Comparison of ENCODE assay signal across 13 mouse cellular contexts in the genomic region with DNA sequence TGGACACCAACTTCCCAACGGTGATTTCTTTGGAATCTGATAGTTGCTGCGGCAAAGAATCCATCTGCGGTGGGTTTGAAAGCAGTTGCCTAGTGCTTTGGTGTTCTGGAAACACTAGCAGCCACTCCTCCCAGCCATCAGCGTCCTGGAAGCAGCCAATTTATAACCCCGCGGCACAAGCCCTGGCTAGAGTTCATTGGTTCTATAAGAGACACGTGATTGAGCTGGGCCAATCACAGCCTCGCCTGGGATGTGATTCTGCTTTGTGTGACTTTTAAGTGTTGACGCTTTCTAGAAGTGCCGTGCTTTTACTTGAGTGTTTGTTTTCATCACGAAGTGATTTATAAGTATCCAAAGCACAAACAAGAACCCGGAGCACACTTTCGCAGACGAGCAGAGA.
DNase-seq lines count a peak whose midpoint lies in the region; ATAC-seq lines count a peak whose summit lies in the region.
"Had no signal": no experiment of that assay in that cellular context is flagged by ENCODE, and none has a peak within 500 bp of the region (broad histone marks: within the 10 kb centered on the region; RNA-seq: fewer than 3 reads in every experiment).

No protein-coding gene starts in this region.

- H3K27ac ChIP-seq in lung, embryonic 16.5 days (ENCODE audit: low read length) = no peak overlapping the region
- no peak overlapping the region for H3K27ac ChIP-seq in liver, embryonic 12.5 days
- H3K27ac ChIP-seq: limb, embryonic 12.5 days; neural tube, embryonic 12.5 days had no signal

- H3K36me3 ChIP-seq in lung, embryonic 16.5 days (ENCODE audit: control insufficient read depth, insufficient read depth, low read length) = no peaks in the 10 kb centered on the region
- H3K36me3 ChIP-seq in liver, embryonic 12.5 days = no peaks in the 10 kb centered on the region
- H3K36me3 ChIP-seq: limb, embryonic 12.5 days; neural tube, embryonic 12.5 days had no signal

- H3K27me3 ChIP-seq in lung, embryonic 16.5 days (ENCODE audit: control insufficient read depth, insufficient read depth, low read depth, low read length) = no peaks in the 10 kb centered on the region; the same call in 1 of the 2 replicates
- H3K27me3 ChIP-seq in liver, embryonic 12.5 days (replicated peaks) = no peaks in the 10 kb centered on the region
- H3K27me3 ChIP-seq: limb, embryonic 12.5 days; neural tube, embryonic 12.5 days had no signal

- ATAC-seq in lung, embryonic 16.5 days (ENCODE audit: low read depth) = peak; percentile 90
- ATAC-seq in liver, embryonic 12.5 days = no peak
- no peak for ATAC-seq in megakaryocyte-erythroid progenitor cell, adult 5-6 weeks (replicated peaks; ENCODE audit: low FRiP score, low TSS enrichment, poor library complexity, severe bottlenecking)
- ATAC-seq: CD4-positive, CD25-positive, alpha-beta regulatory T cell, adult 4 months had no signal

- peak overlapping the region; percentile 34; the same call in 1 of the 2 replicates for H3K4me2 ChIP-seq in lung, embryonic 16.5 days (ENCODE audit: low read depth, low read length)
- no peak overlapping the region for H3K4me2 ChIP-seq in liver, embryonic 12.5 days
- H3K4me2 ChIP-seq: limb, embryonic 12.5 days; neural tube, embryonic 12.5 days had no signal

- peak; percentile 36 for DNase-seq in heart, postnatal 4 days
- no peak for DNase-seq in heart, postnatal 36 days
- peak; percentile 40 for DNase-seq in ZHBTc4 (ENCODE audit: low read depth, low spot score)
- DNase-seq in kidney, postnatal 36 days = peak; percentile 4 to 13
- DNase-seq in spleen, postnatal 36 days (ENCODE audit: low spot score in 2 of 2) = no peak
- DNase-seq: cerebellum, adult 18-20 months; gastrocnemius, postnatal 25 days had no signal

- no peak overlapping the region for H3K9ac ChIP-seq in lung, embryonic 16.5 days (ENCODE audit: low read length)
- no peak overlapping the region for H3K9ac ChIP-seq in liver, embryonic 12.5 days
- H3K9ac ChIP-seq: limb, embryonic 12.5 days; neural tube, embryonic 12.5 days had no signal

- H3K9me3 ChIP-seq in lung, embryonic 16.5 days (ENCODE audit: control insufficient read depth, low read length) = no peaks in the 10 kb centered on the region
- H3K9me3 ChIP-seq in liver, embryonic 12.5 days (replicated peaks) = no peaks in the 10 kb centered on the region
- H3K9me3 ChIP-seq: limb, embryonic 12.5 days; neural tube, embryonic 12.5 days had no signal

- 28% methylated on average over 14 of the region's 14 CpGs for WGBS in lung, embryonic 16.5 days
- WGBS in liver, embryonic 12.5 days (ENCODE audit: insufficient replicate concordance) = 67% methylated on average over 14 of the region's 14 CpGs

- H3K4me3 ChIP-seq in lung, embryonic 16.5 days (ENCODE audit: low read length) = no peak overlapping the region
- no peak overlapping the region for H3K4me3 ChIP-seq in liver, embryonic 12.5 days
- H3K4me3 ChIP-seq: limb, embryonic 12.5 days; neural tube, embryonic 12.5 days had no signal

- H3K4me1 ChIP-seq in lung, embryonic 16.5 days (replicated peaks; ENCODE audit: control insufficient read depth, insufficient read depth, low read length) = no peaks in the 10 kb centered on the region
- H3K4me1 ChIP-seq in liver, embryonic 12.5 days = no peaks in the 10 kb centered on the region
- H3K4me1 ChIP-seq: limb, embryonic 12.5 days; neural tube, embryonic 12.5 days had no signal

- intact Hi-C loops in heart, postnatal 36 days (cut with DNase I) = no loop called here

Comparison
In these comparisons a context has a peak if more than half of its experiments do, and no peak if none do; other contexts are left out.
1. DNase-seq: peak in heart, postnatal 4 days (single experiment), ZHBTc4 (single experiment) and kidney, postnatal 36 days (2 of 2); none in heart, postnatal 36 days (0 of 2) and spleen, postnatal 36 days (0 of 2).